Mouse (Mus musculus): ENCODE measurements at regions not wholly inside any gene's neighbourhood (a gene's known extent, or its start where the extent isn't known, plus 50 kb on each side); places are given as distances from the start of the nearest gene placed in this dataset.
"Not testable (repeated sequence)": the region's sequence is repeated elsewhere in the genome, so short reads cannot be mapped to it uniquely, and the experiment has no call there.

DNA sequence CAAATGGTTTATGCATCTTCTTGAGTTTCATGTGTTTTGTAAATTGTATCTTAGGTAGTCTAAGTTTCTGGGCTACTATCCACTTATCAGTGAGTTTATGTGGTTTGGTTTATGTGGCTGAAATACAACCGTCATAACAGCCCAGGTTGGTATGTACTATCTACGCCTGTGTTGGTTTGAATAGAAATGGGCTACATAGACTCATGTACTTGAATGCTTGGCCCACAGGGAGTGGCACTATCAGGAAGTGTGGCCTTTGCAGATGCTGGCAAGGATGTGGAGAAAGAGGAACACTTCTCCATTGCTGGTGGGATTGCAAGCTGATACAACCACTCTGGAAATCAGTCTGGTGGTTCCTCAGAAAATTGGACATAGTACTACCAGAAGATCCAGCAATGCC lies 96.4 kb upstream of the Frmd4a start:
- not testable (repeated sequence) for TF ChIP-seq TBP (conservative IDR thresholded peaks at IDR 0.05; ENCODE audit: low read depth, low read length); MAX (IDR thresholded peaks at IDR 0.05; ENCODE audit: low read length); CTCF (conservative IDR thresholded peaks at IDR 0.05 in 1 of 2, IDR thresholded peaks at IDR 0.05 in 1 of 2; ENCODE audit: low read depth in 2 of 2, low read length in 2 of 2)

Data from CH12.LX (cell line).